7 mouse cellular contexts compared by ENCODE assay signal in genomic region chr6:128011071-128011477, GRCm38 (mm10).
DNase-seq lines count a peak whose midpoint lies in the region; ATAC-seq and TF ChIP-seq lines count a peak whose summit lies in the region.

No protein-coding gene starts in this region.

- no peak overlapping the region for H3K4me3 ChIP-seq in embryonic facial prominence, embryonic 12.5 days
- H3K4me3 ChIP-seq in limb, embryonic 10.5 days: no peak overlapping the region
- no peak overlapping the region for H3K4me3 ChIP-seq in thymus, adult 2 months (ENCODE audit: control insufficient read depth, insufficient read depth, low read length)

- 66% methylated on average over 13 of the region's 13 CpGs for WGBS in embryonic facial prominence, embryonic 12.5 days
- WGBS in limb, embryonic 10.5 days: 87% methylated on average over 13 of the region's 13 CpGs
- WGBS in thymus, adult 2 months: 93% methylated on average over 13 of the region's 13 CpGs

- H3K27ac ChIP-seq in embryonic facial prominence, embryonic 12.5 days: peak overlapping the region; percentile 74
- peak overlapping the region; percentile 87 for H3K27ac ChIP-seq in limb, embryonic 10.5 days
- H3K27ac ChIP-seq in thymus, adult 2 months (ENCODE audit: control insufficient read depth, insufficient read depth, low read length): no peak overlapping the region

- ATAC-seq in embryonic facial prominence, embryonic 12.5 days (ENCODE audit: insufficient number of reproducible peaks, insufficient read depth, low FRiP score, low TSS enrichment): no peak

- no peak for TF ChIP-seq POLR2A in thymus, adult 2 months (IDR thresholded peaks at IDR 0.05; ENCODE audit: control insufficient read depth, extremely low read depth, insufficient read depth, low read length, poor library complexity)

- 0 out of 2 replicates have a peak, but pooled peaks cover 5% of the 10 kb centered on the region for H3K27me3 ChIP-seq in embryonic facial prominence, embryonic 12.5 days
- H3K27me3 ChIP-seq in limb, embryonic 10.5 days (ENCODE audit: low read depth, poor library complexity, severe bottlenecking): no peaks in the 10 kb centered on the region
- no peaks in the 10 kb centered on the region for H3K27me3 ChIP-seq in thymus, adult 2 months (ENCODE audit: control insufficient read depth, insufficient read depth, low read length)

- 0 out of 2 replicates have a peak overlapping the region, but pooled peaks have one; percentile 10 for H3K9ac ChIP-seq in embryonic facial prominence, embryonic 12.5 days

- no peak overlapping the region for H3K4me2 ChIP-seq in embryonic facial prominence, embryonic 12.5 days (replicated peaks)

- no peaks in the 10 kb centered on the region for H3K36me3 ChIP-seq in embryonic facial prominence, embryonic 12.5 days
- no peaks in the 10 kb centered on the region for H3K36me3 ChIP-seq in limb, embryonic 10.5 days
- H3K36me3 ChIP-seq in thymus, adult 2 months (ENCODE audit: control insufficient read depth, insufficient read depth, low read length): no peaks in the 10 kb centered on the region

- H3K4me1 ChIP-seq in embryonic facial prominence, embryonic 12.5 days: peaks cover 58% of the 10 kb centered on the region
- H3K4me1 ChIP-seq in limb, embryonic 10.5 days: peaks cover 81% of the 10 kb centered on the region
- peaks cover 27% of the 10 kb centered on the region for H3K4me1 ChIP-seq in thymus, adult 2 months (replicated peaks; ENCODE audit: control insufficient read depth, insufficient read depth, low read length)

- H3K9me3 ChIP-seq in embryonic facial prominence, embryonic 12.5 days: no peaks in the 10 kb centered on the region
- H3K9me3 ChIP-seq in limb, embryonic 10.5 days (replicated peaks): no peaks in the 10 kb centered on the region

- TF ChIP-seq CTCF in thymus, adult 2 months (IDR thresholded peaks at IDR 0.05; ENCODE audit: borderline replicate concordance, control insufficient read depth, extremely low read depth, insufficient read depth, low read length, poor library complexity): no peak

- peak; percentile 56 for DNase-seq in layer of hippocampus, adult 9-11 months
- no peak for DNase-seq in layer of hippocampus, postnatal 25 days (ENCODE audit: extremely low spot score in 1 of 2, low spot score in 1 of 2)
- peak; percentile 52 to 68 for DNase-seq in adrenal gland, postnatal 36 days
- DNase-seq in limb, embryonic 10.5 days (ENCODE audit: low spot score): no peak
- DNase-seq in thymus, postnatal 25 days: no peak
- no peak for DNase-seq in thymus, adult 2 months

Comparison
In these comparisons a context has a peak if more than half of its experiments do, and no peak if none do; other contexts are left out.
1. DNase-seq: peak in layer of hippocampus, adult 9-11 months (single experiment) and adrenal gland, postnatal 36 days (2 of 2); none in layer of hippocampus, postnatal 25 days (0 of 2), limb, embryonic 10.5 days (single experiment), thymus, postnatal 25 days (single experiment) and thymus, adult 2 months (single experiment).